Mouse (Mus musculus) heart, postnatal 0 days (tissue): ENCODE measurements at regions not wholly inside any gene's neighbourhood (a gene's known extent, or its start where the extent isn't known, plus 50 kb on each side); places are given as distances from the start of the nearest gene placed in this dataset.

Source experiments
- CTCF ChIP-seq: IDR thresholded peaks from 2 replicates; pipeline ENCODE4 v1.5.1; 2016; ENCODE audit warnings: antibody characterized with exemption, control low read depth, low read depth
- EP300 ChIP-seq: IDR thresholded peaks from 2 replicates; pipeline ENCODE4 v1.6.1; 2016; ENCODE audit warnings: antibody characterized with exemption, low read depth

DNA sequence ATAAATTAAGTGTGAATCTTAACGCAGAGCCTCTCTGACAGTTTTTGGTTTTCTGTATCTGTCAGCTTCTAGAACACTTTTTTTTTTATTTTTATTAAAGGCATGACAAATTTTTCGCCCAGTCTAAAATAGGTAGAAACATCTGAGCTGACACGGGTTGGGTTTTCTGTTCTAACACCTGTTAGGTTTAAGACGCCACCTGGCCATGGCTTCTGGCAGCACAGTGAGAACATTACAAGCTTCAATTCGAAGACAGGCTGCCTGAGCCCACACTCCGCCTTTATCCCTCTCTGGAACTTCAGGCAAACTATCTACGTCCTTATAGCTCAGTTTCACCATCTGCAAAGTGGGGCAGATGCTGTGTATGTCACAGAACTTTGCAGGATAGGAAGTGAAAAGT, 398.9 kb upstream of the Fam92a start:
- TF ChIP-seq CTCF (no peak), EP300 (no peak)
